Mouse (Mus musculus) heart, embryonic 16.5 days (tissue): ENCODE results near the gene Qsox2. TPM values are rescaled to one million over a fixed set of nuclear protein-coding genes. Genes with fewer than 3 reads are reported as not detected.
A peak's percentile ranks its signal among the peaks of the same experiment; 100 is the strongest.

Experiments used
- ATAC-seq: fragments of 200-750 bp; cut with Nextera tagmentation; replicated peaks from 2 replicates; pipeline ENCODE4 v1.8.0; 2017; ENCODE audit warnings: moderate number of reproducible peaks; ENCODE audit not compliant: insufficient read depth, low FRiP score; ENCODE audit errors: extremely low read depth
- H3K27ac ChIP-seq: fragments of 300-500 bp; sonication (generic); 2 replicates; pipeline ENCODE4 v1.5.1; 2014; ENCODE audit warnings: mild to moderate bottlenecking, low read length, control low read depth, moderate library complexity
- H3K27me3 ChIP-seq: fragments of 300-500 bp; sonication (generic); 2 replicates; pipeline ENCODE4 v1.6.1; 2014; ENCODE audit warnings: low read length, mixed read lengths; ENCODE audit not compliant: control insufficient read depth, insufficient read depth
- H3K36me3 ChIP-seq: fragments of 300-500 bp; sonication (generic); 2 replicates; pipeline ENCODE4 v1.6.1; 2014; ENCODE audit not compliant: control insufficient read depth, insufficient read depth
- H3K4me1 ChIP-seq: fragments of 300-500 bp; sonication (generic); 2 replicates; pipeline ENCODE4 v1.6.1; 2014; ENCODE audit warnings: low read length, mixed read lengths; ENCODE audit not compliant: control insufficient read depth, insufficient read depth
- H3K4me2 ChIP-seq: fragments of 300-500 bp; sonication (generic); 2 replicates; pipeline ENCODE4 v1.6.1; 2014; ENCODE audit warnings: low read depth, mild to moderate bottlenecking, control low read depth, low read length
- H3K4me3 ChIP-seq: fragments of 300-500 bp; sonication (generic); 2 replicates; pipeline ENCODE4 v1.5.1; 2014; ENCODE audit warnings: mild to moderate bottlenecking, control low read depth, low read length
- H3K9ac ChIP-seq: fragments of 300-500 bp; sonication (generic); 2 replicates; pipeline ENCODE4 v1.6.1; 2014; ENCODE audit warnings: low read length, control low read depth
- H3K9me3 ChIP-seq: fragments of 300-500 bp; sonication (generic); replicated peaks from 2 replicates; pipeline ENCODE4 v1.6.1; 2016; ENCODE audit warnings: low read length; ENCODE audit not compliant: control insufficient read depth
- WGBS: fragments of 180-500 bp; shearing (Covaris S2); extraction: QIAGEN DNeasy Blood & Tissue Kit; methylation state at CpG from one replicate; pipeline ENCODE4 v1.1.7; 2014; 5-methylcytosine and 5-hydroxymethylcytosine counted together
- polyA plus RNA-seq: library from polyadenylated mRNA; unstranded; fragments of >200 nt; fragmentation: Nextera tagmentation; extraction: Ambion mirVana; gene quantifications from 2 replicates; pipeline ENCODE4 v1.2.1, GENCODE M21; 2015

Gene Qsox2
- polyA plus RNA-seq, 1 experiment from 2014 or later = 11.8 TPM

GRCm38 (mm10) chr2:26184352-26184751 is 53.0 kb downstream of the Qsox2 start:
- no peak overlapping the region for H3K4me2 ChIP-seq
- ATAC-seq = no peak
- H3K9me3 ChIP-seq = no peaks in the 10 kb centered on the region
- H3K4me3 ChIP-seq = no peak overlapping the region
- peaks cover 3% of the 10 kb centered on the region; the same call in 1 of the 2 replicates for H3K4me1 ChIP-seq
- 47% methylated on average over 3 of the region's 3 CpGs for WGBS
- peaks cover 4% of the 10 kb centered on the region; the same call in 1 of the 2 replicates for H3K27me3 ChIP-seq
- H3K9ac ChIP-seq = no peak overlapping the region
- H3K27ac ChIP-seq = no peak overlapping the region
- no peaks in the 10 kb centered on the region for H3K36me3 ChIP-seq

DNA sequence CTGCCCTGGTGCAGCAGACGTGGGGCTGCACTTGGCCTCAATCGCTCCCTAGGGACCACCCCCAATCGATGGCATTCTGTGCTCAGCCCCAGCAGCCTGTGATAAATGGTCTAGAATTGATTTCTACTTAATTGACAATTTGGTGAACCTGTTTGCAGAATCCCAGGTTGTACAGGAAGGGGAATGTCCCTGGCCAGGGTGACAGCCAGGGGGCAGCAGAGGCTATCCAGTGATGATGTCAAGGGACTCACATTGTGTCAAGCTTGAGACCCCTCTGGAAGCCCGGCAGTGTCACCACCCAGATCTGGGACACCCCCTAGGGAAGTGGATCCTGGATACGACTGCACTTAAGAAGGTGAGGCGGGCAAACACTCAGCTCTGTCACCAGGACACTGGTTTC is 54.7 kb downstream of the Qsox2 start:
- Histone ChIP-seq H3K4me3 (no peak overlapping the region), H3K9ac (no peak overlapping the region), H3K9me3 (no peaks in the 10 kb centered on the region), H3K36me3 (no peaks in the 10 kb centered on the region), H3K4me2 (no peak overlapping the region), H3K4me1 (no peaks in the 10 kb centered on the region), H3K27me3 (peaks cover 4% of the 10 kb centered on the region; the same call in 1 of the 2 replicates), H3K27ac (no peak overlapping the region)
- 10% methylated on average over 6 of the region's 6 CpGs for WGBS
- ATAC-seq = no peak

DNA sequence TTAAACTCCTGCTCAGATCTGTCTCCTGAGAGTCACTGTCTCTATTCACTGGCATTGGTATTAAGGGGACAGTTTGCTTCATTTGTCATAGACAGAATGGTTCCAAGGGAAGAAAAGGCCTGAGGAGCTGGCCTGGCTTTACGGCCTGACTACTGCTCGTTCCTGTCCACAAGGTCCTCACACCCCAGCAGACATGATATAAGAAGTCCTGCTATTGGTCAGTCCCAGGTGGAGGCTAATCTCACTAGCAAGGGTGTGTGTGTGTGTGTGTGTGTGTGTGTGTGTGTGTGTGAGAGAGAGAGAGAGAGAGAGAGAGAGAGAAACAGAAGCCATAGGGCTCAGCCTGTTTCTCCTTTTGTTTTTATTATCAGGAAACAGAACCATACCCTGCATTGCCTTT is 60.1 kb downstream of the Qsox2 start:
- H3K4me3 ChIP-seq = no peak overlapping the region
- H3K9ac ChIP-seq = no peak overlapping the region
- no peak overlapping the region for H3K4me2 ChIP-seq
- no peaks in the 10 kb centered on the region for H3K4me1 ChIP-seq
- no peaks in the 10 kb centered on the region for H3K36me3 ChIP-seq
- H3K27me3 ChIP-seq = 0 out of 2 replicates have a peak, but pooled peaks cover 2% of the 10 kb centered on the region
- H3K27ac ChIP-seq = no peak overlapping the region; the same call in 1 of the 2 replicates
- no peak for ATAC-seq
- no peaks in the 10 kb centered on the region for H3K9me3 ChIP-seq
- WGBS = 34% methylated on average over 2 of the region's 2 CpGs

DNA sequence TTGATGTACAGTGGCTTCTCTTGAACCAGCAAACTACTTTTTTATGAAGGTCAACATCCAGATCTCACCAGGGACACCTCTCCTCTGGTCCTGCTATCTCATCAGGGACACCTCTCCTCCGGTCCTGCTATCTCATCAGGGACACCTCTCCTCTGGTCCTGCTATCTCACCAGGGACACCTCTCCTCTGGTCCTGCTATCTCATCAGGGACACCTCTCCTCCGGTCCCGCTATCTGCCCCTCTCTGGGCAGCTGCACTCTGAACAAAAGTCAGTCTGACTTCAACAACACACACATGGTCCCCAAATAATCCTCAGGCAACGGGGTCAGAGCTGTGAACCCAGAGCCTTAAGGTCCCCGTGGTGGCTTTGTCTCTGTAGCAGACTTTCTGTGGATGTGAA is 60.6 kb downstream of the Qsox2 start:
- H3K4me3 ChIP-seq = no peak overlapping the region
- no peak overlapping the region for H3K4me2 ChIP-seq
- 25% methylated on average over 5 of the region's 5 CpGs for WGBS
- peak overlapping the region; percentile 16; the same call in 1 of the 2 replicates for H3K27ac ChIP-seq
- no peak overlapping the region for H3K9ac ChIP-seq
- no peaks in the 10 kb centered on the region for H3K36me3 ChIP-seq
- H3K27me3 ChIP-seq = 0 out of 2 replicates have a peak, but pooled peaks cover 2% of the 10 kb centered on the region
- H3K4me1 ChIP-seq = no peaks in the 10 kb centered on the region
- ATAC-seq = no peak
- no peaks in the 10 kb centered on the region for H3K9me3 ChIP-seq

GRCm38 (mm10) chr2:26175191-26175590 is 62.1 kb downstream of the Qsox2 start:
- 0 out of 2 replicates have a peak, but pooled peaks cover 2% of the 10 kb centered on the region for H3K27me3 ChIP-seq
- no peak overlapping the region for H3K4me2 ChIP-seq
- no peaks in the 10 kb centered on the region for H3K9me3 ChIP-seq
- ATAC-seq = no peak
- H3K4me1 ChIP-seq = no peaks in the 10 kb centered on the region
- 39% methylated on average over 4 of the region's 4 CpGs for WGBS
- no peaks in the 10 kb centered on the region for H3K36me3 ChIP-seq
- no peak overlapping the region for H3K4me3 ChIP-seq
- H3K9ac ChIP-seq = no peak overlapping the region
- no peak overlapping the region for H3K27ac ChIP-seq

DNA sequence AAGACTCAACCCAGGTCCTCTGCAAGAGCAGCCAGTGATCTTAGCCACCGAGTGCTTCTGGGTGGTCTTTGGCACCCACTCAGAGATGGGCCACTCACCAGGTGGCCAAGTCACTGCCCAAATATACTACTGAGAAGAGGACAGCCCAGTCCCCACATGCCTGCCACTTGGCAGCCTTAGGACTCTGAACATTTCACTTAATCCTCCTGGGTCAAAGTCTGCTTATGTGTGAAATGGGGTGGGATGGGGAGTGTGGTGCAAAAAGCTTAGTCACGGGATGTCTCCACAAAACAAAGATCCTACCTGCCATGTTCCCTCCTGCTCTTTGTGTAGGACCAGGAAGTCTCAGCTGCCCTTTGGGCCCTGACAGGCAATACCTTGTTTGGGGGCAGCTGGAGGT is 65.2 kb downstream of the Qsox2 start:
- H3K9ac ChIP-seq = no peak overlapping the region
- H3K27ac ChIP-seq = no peak overlapping the region
- no peak overlapping the region for H3K4me2 ChIP-seq
- 79% methylated on average over 2 of the region's 2 CpGs for WGBS
- 0 out of 2 replicates have a peak, but pooled peaks cover 2% of the 10 kb centered on the region for H3K27me3 ChIP-seq
- H3K36me3 ChIP-seq = no peaks in the 10 kb centered on the region
- H3K9me3 ChIP-seq = no peaks in the 10 kb centered on the region
- no peak for ATAC-seq
- H3K4me1 ChIP-seq = peaks cover 7% of the 10 kb centered on the region
- H3K4me3 ChIP-seq = no peak overlapping the region

GRCm38 (mm10) chr2:26170376-26170775 is 66.9 kb downstream of the Qsox2 start:
- WGBS = 56% methylated on average over 2 of the region's 2 CpGs
- no peak for ATAC-seq
- H3K36me3 ChIP-seq = no peaks in the 10 kb centered on the region
- no peaks in the 10 kb centered on the region for H3K27me3 ChIP-seq
- no peaks in the 10 kb centered on the region for H3K9me3 ChIP-seq
- no peak overlapping the region for H3K4me3 ChIP-seq
- no peak overlapping the region for H3K27ac ChIP-seq
- H3K4me2 ChIP-seq = no peak overlapping the region
- H3K9ac ChIP-seq = no peak overlapping the region
- peaks cover 7% of the 10 kb centered on the region for H3K4me1 ChIP-seq

- no peaks in the 10 kb centered on the region for H3K27me3 ChIP-seq
- H3K4me3 ChIP-seq = no peak overlapping the region
- WGBS = 22% methylated on average over 11 of the region's 11 CpGs
- no peak overlapping the region; the same call in 1 of the 2 replicates for H3K4me2 ChIP-seq
- H3K4me1 ChIP-seq = peaks cover 7% of the 10 kb centered on the region
- ATAC-seq = no peak
- no peaks in the 10 kb centered on the region for H3K36me3 ChIP-seq
- no peaks in the 10 kb centered on the region for H3K9me3 ChIP-seq
- H3K27ac ChIP-seq = no peak overlapping the region
- no peak overlapping the region for H3K9ac ChIP-seq
Observed at GRCm38 (mm10) chr2:26168843-26169579, 68.3 kb downstream of the Qsox2 start.

GRCm38 (mm10) chr2:26166890-26167289 is 70.4 kb downstream of the Qsox2 start:
- no peak for ATAC-seq
- H3K36me3 ChIP-seq = no peaks in the 10 kb centered on the region
- 86% methylated on average over 3 of the region's 3 CpGs for WGBS

More at GRCm38 (mm10) chr2:26166890-26167289, 70.4 kb downstream of the Qsox2 start:
- H3K4me3 ChIP-seq = no peak overlapping the region
- H3K4me2 ChIP-seq = no peak overlapping the region
- peaks cover 7% of the 10 kb centered on the region for H3K4me1 ChIP-seq
- no peaks in the 10 kb centered on the region for H3K9me3 ChIP-seq
- no peaks in the 10 kb centered on the region for H3K27me3 ChIP-seq
- H3K9ac ChIP-seq = no peak overlapping the region
- no peak overlapping the region for H3K27ac ChIP-seq
